Mouse (Mus musculus): ENCODE results near the gene Rin1.
A peak's percentile ranks its signal among the peaks of the same experiment; 100 is the strongest.

DNA sequence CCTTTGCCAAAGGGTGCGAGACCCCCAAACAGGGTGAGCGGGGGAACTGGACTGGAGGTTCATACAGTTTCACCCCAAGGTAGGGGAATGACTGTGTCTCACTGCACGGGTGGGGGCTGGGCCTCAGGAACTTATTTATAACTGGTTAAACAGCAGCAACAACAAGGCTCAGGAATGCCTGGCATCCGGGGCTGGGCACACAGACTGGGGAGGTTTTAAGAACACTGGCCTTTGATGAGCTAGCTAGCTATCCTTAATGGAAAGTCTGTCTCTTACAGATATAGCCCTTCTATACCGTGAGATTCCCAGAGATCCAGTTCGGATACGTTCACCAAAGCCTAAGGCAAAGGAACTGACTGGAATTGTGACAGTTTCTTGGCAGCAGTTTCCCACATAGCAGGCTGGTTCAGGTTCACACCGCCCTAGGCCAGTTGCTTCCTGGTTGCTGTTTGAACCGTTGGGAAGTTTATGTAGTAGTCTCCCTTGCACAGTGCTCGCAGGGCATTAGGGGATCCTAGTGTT lies 34.0 kb upstream of the Rin1 start:
- TF ChIP-seq CTCF (IDR thresholded peaks at IDR 0.05) = no peak
- peak; percentile 64 for TF ChIP-seq POLR2A (IDR thresholded peaks at IDR 0.05; ENCODE audit: insufficient read depth, low read depth, low read length)
- no peak for TF ChIP-seq EP300 (IDR thresholded peaks at IDR 0.05; ENCODE audit: insufficient read depth, low read depth, low read length)

Measured in heart, adult 2 months (tissue).